Mouse (Mus musculus): ENCODE data around the gene Zfp386.

Gene Zfp386

DNA sequence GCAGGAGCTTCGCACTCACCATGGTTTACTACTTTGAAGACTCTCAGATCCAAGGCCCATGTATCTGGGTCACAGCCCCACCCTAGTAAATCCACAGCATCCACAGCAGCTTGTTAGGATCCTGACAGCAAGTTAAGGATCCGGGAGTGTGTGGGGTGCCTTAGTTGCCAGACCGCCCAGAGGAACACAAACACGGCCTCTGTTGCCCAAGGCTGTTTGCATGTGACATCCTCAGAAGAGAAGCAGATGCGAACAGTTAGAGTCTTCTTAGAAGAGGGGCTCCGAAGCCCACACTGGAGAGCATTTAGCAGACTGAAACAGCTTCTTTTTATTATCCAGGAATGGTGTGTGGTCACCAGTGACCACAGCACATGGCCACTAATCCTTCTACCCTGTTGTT is 35.6 kb downstream of the Zfp386 start:
- in situ Hi-C loops (cut with MboI; ENCODE audit: low pct_unique_long_range_greater_than_20kb in 1 of 2, low sequenced_read_pairs in 2 of 2, unreplicated experiment in 1 of 2): no loop called here

DNA sequence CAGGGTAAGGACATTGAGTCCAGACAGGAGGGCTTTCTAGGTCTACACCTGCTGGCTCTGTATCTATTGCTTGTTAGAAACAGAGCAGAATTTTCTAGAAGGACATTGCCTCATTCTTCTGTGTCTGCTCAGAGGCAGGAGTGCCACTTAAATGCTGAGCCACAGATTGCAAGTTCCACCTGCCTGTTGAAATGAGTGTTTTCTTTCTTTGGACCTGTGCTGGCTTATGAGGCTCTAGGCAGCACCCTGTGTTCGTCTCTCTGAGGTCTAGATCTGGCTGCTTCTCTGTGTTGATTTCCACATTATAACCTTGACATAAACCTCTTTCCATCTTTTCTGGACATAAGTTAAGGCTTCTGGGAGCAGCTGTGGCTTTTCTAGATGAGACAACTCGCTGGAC is 36.8 kb downstream of the Zfp386 start:
- in situ Hi-C loops (cut with MboI; ENCODE audit: low pct_unique_long_range_greater_than_20kb in 1 of 2, low sequenced_read_pairs in 2 of 2, unreplicated experiment in 1 of 2): no loop called here

DNA sequence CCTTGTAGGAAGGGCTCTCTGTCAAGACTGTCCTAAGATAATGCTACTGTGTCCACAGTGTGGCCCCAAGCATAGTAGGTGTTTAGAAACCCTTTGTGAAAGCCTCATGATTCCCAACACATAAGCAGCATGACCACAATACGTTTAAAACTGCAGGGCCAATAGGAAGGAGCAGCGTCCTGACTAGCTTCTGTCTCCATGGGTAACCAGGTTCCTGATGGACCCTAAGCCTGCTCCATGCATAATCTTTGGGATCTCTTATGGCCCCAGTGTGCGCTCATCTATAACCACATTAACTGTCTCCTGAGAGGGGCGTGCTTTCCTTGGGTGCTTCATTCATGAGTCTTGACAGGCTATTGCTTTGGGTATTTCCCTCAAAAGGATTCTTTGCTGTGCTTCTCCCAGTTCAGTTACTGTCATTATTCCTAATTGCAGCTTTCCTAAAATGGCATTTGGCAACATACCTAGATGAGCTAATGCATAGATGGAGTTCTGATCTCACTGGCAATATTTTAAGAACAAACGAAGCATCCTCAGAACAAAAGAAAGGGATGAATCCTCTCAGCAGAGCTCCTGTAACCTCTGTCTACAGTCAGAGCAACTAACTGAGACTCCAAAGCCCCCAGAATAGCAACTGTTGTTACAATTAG is 39.6 kb downstream of the Zfp386 start:
- in situ Hi-C loops (cut with MboI; ENCODE audit: low pct_unique_long_range_greater_than_20kb in 1 of 2, low sequenced_read_pairs in 2 of 2, unreplicated experiment in 1 of 2): no loop called here

DNA sequence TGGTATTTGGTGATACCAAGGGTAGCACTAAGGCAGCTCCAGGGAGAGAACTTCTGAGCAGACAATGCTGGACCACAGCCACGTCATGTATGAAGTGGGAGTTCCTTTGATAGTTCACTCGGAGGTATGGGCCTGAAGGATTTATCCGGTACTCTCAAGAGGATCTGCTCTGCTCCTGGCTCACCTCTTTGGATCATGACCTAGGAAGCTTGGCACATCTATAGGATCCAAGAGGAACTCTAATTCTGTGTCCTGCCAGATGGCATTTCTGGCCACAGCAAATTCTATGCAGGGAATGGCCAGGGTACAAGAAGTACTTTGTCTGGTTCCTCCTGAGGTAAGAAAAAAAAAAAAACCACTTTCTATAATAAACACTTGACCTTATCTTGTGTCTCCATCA is 42.3 kb downstream of the Zfp386 start:
- in situ Hi-C loops (cut with MboI; ENCODE audit: low pct_unique_long_range_greater_than_20kb in 1 of 2, low sequenced_read_pairs in 2 of 2, unreplicated experiment in 1 of 2): loop anchor here in 1 of 2 experiments (10.0 kb wide), 1 partner anchor 475 kb away; no protein-coding TSS in a partner anchor

DNA sequence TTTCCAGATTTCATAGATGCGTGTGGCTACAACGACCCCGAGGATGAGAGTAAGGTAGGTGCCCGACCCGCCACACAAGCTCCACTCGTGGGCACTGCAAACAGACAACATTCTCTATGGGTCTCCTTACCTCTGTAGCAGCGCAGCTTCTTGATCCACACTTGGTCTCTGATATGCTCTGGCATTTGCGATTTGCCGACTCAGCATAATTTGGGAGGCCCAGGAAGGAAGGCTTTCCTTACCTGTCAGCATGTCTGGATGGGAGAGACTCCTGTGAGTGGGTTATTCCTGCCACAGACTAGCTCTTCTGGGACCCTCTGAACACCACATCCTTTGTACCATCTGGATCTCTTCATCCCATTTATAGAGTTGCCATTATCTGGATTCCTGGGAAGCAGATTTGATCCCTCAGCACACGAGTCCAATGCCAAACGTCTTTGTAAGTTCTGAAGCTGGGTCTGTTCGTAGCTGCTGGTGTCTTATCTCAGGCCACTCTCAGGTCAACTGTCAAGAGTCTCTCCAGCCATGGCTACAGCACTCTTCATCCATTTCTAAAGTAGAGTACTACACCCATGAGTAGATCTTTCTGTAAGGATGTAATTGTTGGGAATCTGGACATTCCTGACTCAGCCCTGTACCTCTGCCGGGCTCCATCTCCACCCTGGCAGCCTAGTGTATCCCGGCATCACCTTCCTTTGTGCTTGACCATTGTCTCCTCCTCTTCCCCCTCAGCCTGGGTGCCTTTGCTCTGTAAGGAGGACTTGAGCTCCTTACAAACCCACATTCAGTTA is 47.4 kb downstream of the Zfp386 start:
- in situ Hi-C loops (cut with MboI; ENCODE audit: low pct_unique_long_range_greater_than_20kb in 1 of 2, low sequenced_read_pairs in 2 of 2, unreplicated experiment in 1 of 2): loop anchor here in 1 of 2 experiments (10.0 kb wide), 1 partner anchor 480 kb away; no protein-coding TSS in a partner anchor

DNA sequence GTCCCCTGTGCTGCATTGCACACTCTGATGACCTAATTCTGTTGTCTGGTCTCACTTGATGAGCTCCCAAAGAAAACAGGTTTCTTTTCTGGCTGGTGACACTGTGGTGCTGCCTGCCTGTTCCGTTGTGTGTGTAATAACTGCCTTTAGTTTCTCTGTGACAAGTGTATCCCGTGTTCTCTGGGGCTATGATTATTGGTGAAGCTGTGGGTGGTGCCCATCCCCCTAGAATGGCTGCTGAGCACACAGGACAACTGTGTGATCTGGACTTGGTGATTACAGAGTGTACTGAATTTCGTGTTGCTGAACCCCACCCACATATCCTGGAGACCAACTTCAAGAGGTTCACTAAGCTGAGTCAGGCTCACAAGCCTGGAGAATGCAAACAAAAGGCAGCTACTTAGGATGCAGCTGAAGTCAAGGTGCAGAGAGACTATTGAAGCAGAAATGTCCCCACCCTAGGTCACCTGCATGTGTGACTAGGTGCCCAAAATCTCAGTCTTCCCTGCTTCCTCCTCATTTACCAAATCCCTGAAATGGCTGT is 48.9 kb downstream of the Zfp386 start:
- in situ Hi-C loops (cut with MboI; ENCODE audit: low pct_unique_long_range_greater_than_20kb in 1 of 2, low sequenced_read_pairs in 2 of 2, unreplicated experiment in 1 of 2): loop anchor here in 1 of 2 experiments (10.0 kb wide), 1 partner anchor 482 kb away; no protein-coding TSS in a partner anchor

DNA sequence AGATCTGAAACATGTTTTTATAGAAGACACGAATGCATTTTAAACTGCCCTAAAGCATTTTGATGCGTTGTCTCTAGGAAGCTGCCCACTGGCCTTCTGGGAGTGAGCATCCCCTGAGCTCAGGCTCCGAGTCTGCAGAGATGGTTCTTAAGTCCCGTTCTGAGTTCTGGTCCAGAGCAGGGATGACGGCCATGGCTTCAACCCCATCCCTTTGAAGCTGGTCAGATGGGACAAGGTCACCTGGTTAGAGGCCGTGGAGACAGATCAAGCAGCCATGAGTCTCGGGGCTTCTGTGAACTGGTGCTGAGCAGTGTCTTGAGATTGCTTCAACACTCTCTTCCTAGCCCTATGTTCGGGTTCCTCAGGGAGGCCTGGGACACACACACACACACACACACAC is 49.6 kb downstream of the Zfp386 start:
- in situ Hi-C loops (cut with MboI; ENCODE audit: low pct_unique_long_range_greater_than_20kb in 1 of 2, low sequenced_read_pairs in 2 of 2, unreplicated experiment in 1 of 2): loop anchor here in 1 of 2 experiments (10.0 kb wide), 1 partner anchor 482 kb away; no protein-coding TSS in a partner anchor

DNA sequence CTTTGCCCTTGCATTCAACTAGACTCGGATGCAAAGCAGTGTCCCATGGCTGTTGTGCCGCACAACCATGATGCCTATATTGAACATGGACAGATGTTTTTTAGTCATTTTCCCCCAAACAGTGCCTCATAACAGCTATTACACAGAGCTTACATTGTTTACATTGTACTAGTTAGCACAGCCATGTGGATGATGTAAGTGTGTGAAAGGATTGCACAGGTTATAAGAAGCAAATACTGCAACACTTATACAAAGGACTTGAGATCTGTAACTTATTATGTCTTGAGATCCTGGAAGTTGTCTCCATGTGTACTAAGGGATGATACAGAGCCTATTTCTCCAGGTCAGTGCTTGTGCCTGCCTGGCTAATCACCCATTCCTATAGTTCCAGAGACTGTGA is 54.4 kb downstream of the Zfp386 start:
- in situ Hi-C loops (cut with MboI; ENCODE audit: low pct_unique_long_range_greater_than_20kb in 1 of 2, low sequenced_read_pairs in 2 of 2, unreplicated experiment in 1 of 2): no loop called here

DNA sequence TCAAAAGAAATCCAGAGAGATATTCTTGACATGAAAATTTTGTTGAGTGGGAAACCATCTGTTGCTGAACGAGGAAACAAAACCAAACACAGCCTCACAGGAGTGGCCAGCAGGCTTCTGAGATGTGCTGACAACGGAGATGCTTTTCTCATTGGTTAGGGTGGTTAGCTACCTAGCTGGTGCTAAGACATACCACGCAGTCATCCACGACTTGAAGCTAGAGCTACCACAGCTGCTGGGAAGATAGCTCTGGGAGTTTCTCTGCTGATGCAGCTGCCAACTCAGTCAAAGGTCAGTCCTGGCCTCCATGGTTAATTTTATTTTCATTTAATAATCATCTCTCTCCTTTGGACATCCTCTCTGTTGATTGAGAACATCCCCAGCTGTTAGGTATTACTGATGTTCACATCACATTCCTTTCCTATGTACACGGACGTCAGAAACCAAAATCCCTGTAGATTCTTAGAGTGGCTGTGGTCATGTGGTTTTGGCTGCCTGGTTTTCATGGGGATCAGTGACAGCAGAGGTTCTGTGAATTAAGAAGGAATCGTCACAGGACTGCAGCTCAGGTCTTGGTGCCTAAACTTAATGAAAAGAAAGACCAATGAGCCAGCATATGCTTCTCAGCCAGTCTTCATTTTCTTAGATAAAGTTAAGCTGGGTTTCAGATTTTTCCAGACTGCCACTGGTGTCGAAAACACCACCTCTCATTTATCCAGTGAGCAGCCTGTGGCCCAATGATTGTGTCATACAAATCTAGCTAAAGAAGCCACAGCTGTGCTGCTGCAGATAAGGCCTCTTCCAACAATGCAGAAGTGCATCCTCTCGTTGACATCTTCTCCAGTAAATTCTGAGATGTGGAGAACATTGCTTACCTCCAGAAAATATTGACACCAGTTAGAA is 62.2 kb downstream of the Zfp386 start:
- in situ Hi-C loops (cut with MboI; ENCODE audit: low pct_unique_long_range_greater_than_20kb in 1 of 2, low sequenced_read_pairs in 2 of 2, unreplicated experiment in 1 of 2): no loop called here

DNA sequence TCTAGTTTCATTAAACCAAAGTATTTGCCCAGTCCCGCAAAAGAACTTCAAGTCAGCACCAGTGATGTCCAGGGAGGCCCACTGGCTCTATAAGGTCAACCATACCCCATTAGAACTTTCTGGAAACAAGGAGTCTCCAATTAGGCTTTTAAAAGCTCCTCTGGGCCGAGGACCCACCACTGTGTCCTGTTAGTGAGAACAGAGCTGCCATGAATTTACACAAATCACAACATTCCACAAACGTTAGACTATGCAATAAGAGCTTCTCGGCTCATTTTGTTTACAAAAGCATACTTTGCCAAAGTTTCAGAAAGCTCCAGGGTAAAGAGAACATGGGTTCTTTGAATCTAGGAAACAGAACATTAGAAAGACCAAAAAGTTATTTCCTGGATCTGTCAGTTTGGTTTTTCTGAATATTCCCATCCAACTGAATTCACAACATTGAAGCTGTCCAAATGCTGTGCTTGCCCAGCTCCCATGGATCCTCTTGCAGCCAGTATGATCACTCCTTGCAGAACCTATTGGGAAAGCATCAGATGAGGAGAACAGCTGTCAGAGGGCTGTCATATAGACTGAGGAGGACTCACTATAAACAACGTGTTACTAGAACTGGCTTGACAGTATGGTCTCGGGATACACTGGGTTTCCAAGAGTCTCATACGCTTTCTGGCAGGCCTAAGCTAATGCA is 63.6 kb downstream of the Zfp386 start:
- in situ Hi-C loops (cut with MboI; ENCODE audit: low pct_unique_long_range_greater_than_20kb in 1 of 2, low sequenced_read_pairs in 2 of 2, unreplicated experiment in 1 of 2): no loop called here

All from mouse embryonic stem cell (cell line).